Mouse (Mus musculus) cerebellum, adult 2 months (tissue): ENCODE measurements around the gene Met.

ENCODE experiments used
- CTCF ChIP-seq: fragments of 200-500 bp; IDR thresholded peaks from 2 replicates; pipeline ENCODE4 v1.5.1; 2011; ENCODE audit warnings: low read depth, mild to moderate bottlenecking, control low read depth, low read length, moderate library complexity, borderline replicate concordance; ENCODE audit not compliant: insufficient read depth
- POLR2A ChIP-seq: fragments of 200-500 bp; IDR thresholded peaks from 2 replicates; pipeline ENCODE4 v1.6.1; 2011; ENCODE audit warnings: low read length, control low read depth, borderline replicate concordance; ENCODE audit not compliant: insufficient read depth

GRCm38 (mm10) chr6:17568702-17569352 is 105.2 kb downstream of the Met start:
- TF ChIP-seq CTCF, result no peak
- no peak for TF ChIP-seq POLR2A
